Mouse (Mus musculus): ENCODE data around the gene Hipk2. TPM values are rescaled to one million over a fixed set of nuclear protein-coding genes. Genes with fewer than 3 reads are reported as not detected.

The Hipk2 gene
- polyA plus RNA-seq, 1 experiment from 2014 or later, result 11.0 TPM

- no peak for ATAC-seq (ENCODE audit: insufficient number of reproducible peaks, insufficient read depth, low FRiP score, low read depth)
- H3K27ac ChIP-seq (replicated peaks in 1 of 2; ENCODE audit: control insufficient read depth in 1 of 2, insufficient read depth in 1 of 2, low read depth in 2 of 2, low read length in 2 of 2), result no peak overlapping the region
- no peak overlapping the region for H3K9ac ChIP-seq (ENCODE audit: low read length)
- H3K27me3 ChIP-seq (ENCODE audit: control insufficient read depth, insufficient read depth, low read length), result no peaks in the 10 kb centered on the region
- no peak overlapping the region for H3K4me2 ChIP-seq (ENCODE audit: low read length)
- H3K4me3 ChIP-seq (ENCODE audit: control insufficient read depth in 1 of 2, insufficient read depth in 1 of 2, low read depth in 1 of 2, low read length in 2 of 2), result no peak overlapping the region
- H3K9me3 ChIP-seq (ENCODE audit: control insufficient read depth, low read length), result no peaks in the 10 kb centered on the region
- peaks cover 3 to 26% of the 10 kb centered on the region in 2 experiments; a peak in 3 of 4 replicates for H3K4me1 ChIP-seq (ENCODE audit: control insufficient read depth in 2 of 2, insufficient read depth in 2 of 2, low read length in 2 of 2)
- WGBS, result 91% methylated on average over 2 of the region's 2 CpGs
- H3K36me3 ChIP-seq (ENCODE audit: control insufficient read depth, insufficient read depth, low read length), result no peaks in the 10 kb centered on the region
Observed at GRCm38 (mm10) chr6:38776000-38776584, 99.9 kb downstream of the Hipk2 start.

DNA sequence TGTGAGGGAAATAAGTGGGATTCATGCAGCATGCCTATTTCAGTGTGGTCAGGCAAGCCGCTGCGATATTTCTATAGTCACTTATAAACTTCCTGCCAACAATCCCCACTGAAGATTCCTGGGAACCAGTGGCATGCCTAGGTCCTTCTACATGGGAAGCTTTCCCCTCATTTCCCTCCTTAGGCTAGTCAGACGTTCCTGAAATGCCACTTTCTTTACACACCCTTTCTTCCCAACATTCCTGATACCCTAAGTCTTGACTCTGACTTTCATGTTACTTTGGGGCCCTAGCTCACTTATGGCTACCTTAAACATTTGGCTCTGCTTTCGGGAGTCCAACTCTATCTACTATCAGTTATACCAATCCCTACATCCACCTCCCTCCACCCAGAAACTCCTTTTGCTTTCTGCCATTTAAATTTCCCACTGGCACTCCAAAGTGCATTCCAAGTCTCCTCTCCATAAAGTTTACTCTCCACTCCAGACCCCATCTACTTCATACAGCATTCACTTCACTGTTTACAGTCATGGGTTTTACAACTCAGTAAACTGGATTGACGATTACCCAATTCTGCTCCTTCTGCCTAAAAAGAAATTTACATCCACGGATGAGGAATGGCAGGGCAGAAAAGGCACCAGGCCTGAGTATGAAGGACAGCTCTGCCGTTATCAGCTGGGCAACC, 103.0 kb downstream of the Hipk2 start:
- 71% methylated on average over 7 of the region's 7 CpGs for WGBS
- ATAC-seq (ENCODE audit: insufficient number of reproducible peaks, insufficient read depth, low FRiP score, low read depth), result no peak
- no peaks in the 10 kb centered on the region for H3K27me3 ChIP-seq (ENCODE audit: control insufficient read depth, insufficient read depth, low read length)
- H3K4me1 ChIP-seq (ENCODE audit: control insufficient read depth in 2 of 2, insufficient read depth in 2 of 2, low read length in 2 of 2), result peaks cover 6 to 24% of the 10 kb centered on the region in 2 experiments; a peak in 3 of 4 replicates
- H3K9me3 ChIP-seq (ENCODE audit: control insufficient read depth, low read length), result no peaks in the 10 kb centered on the region
- no peak overlapping the region for H3K4me2 ChIP-seq (ENCODE audit: low read length)
- no peaks in the 10 kb centered on the region for H3K36me3 ChIP-seq (ENCODE audit: control insufficient read depth, insufficient read depth, low read length)
- no peak overlapping the region for H3K4me3 ChIP-seq (ENCODE audit: control insufficient read depth in 1 of 2, insufficient read depth in 1 of 2, low read depth in 1 of 2, low read length in 2 of 2)
- no peak overlapping the region for H3K9ac ChIP-seq (ENCODE audit: low read length)
- no peak overlapping the region for H3K27ac ChIP-seq (replicated peaks in 1 of 2; ENCODE audit: control insufficient read depth in 1 of 2, insufficient read depth in 1 of 2, low read depth in 2 of 2, low read length in 2 of 2)

- WGBS, result 3% methylated on average over 4 of the region's 4 CpGs
- Histone ChIP-seq H3K4me1 (ENCODE audit: control insufficient read depth in 2 of 2, insufficient read depth in 2 of 2, low read length in 2 of 2) (peaks cover 6 to 24% of the 10 kb centered on the region in 2 experiments; a peak in 3 of 4 replicates), H3K4me2 (ENCODE audit: low read length) (0 out of 2 replicates have a peak overlapping the region, but pooled peaks have one; percentile 3), H3K9me3 (ENCODE audit: control insufficient read depth, low read length) (no peaks in the 10 kb centered on the region), H3K27me3 (ENCODE audit: control insufficient read depth, insufficient read depth, low read length) (no peaks in the 10 kb centered on the region), H3K9ac (ENCODE audit: low read length) (no peak overlapping the region), H3K4me3 (ENCODE audit: control insufficient read depth in 1 of 2, insufficient read depth in 1 of 2, low read depth in 1 of 2, low read length in 2 of 2) (no peak overlapping the region), H3K36me3 (ENCODE audit: control insufficient read depth, insufficient read depth, low read length) (no peaks in the 10 kb centered on the region), H3K27ac (replicated peaks in 1 of 2; ENCODE audit: control insufficient read depth in 1 of 2, insufficient read depth in 1 of 2, low read depth in 2 of 2, low read length in 2 of 2) (peak overlapping the region; percentile 67 to 71)
- ATAC-seq (ENCODE audit: insufficient number of reproducible peaks, insufficient read depth, low FRiP score, low read depth), result peak; percentile 81
Observed at GRCm38 (mm10) chr6:38771061-38771667, 104.8 kb downstream of the Hipk2 start.

DNA sequence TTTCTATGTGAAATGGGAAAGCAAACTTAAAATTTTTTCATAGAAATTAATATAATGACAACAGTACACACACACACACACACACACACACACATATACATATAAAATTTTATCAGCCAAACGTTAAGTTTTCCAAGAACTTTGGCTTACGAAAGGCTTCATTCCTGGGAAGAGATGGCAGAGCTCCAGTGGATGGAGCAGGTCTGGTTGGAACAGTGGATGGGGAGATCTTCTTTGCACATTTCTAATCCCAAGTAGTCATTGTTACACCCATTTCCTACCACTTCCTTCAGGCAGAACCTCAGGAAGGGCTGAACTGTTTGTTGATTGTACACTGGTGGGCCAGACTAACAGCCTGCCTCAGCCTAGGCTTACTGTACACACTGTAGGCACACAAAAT, 106.3 kb downstream of the Hipk2 start:
- no peaks in the 10 kb centered on the region for H3K36me3 ChIP-seq (ENCODE audit: control insufficient read depth, insufficient read depth, low read length)
- H3K9me3 ChIP-seq (ENCODE audit: control insufficient read depth, low read length), result no peaks in the 10 kb centered on the region
- no peak overlapping the region for H3K4me2 ChIP-seq (ENCODE audit: low read length)
- H3K27me3 ChIP-seq (ENCODE audit: control insufficient read depth, insufficient read depth, low read length), result no peaks in the 10 kb centered on the region
- H3K27ac ChIP-seq (replicated peaks in 1 of 2; ENCODE audit: control insufficient read depth in 1 of 2, insufficient read depth in 1 of 2, low read depth in 2 of 2, low read length in 2 of 2), result no peak overlapping the region
- peaks cover 9 to 36% of the 10 kb centered on the region in 2 experiments for H3K4me1 ChIP-seq (ENCODE audit: control insufficient read depth in 2 of 2, insufficient read depth in 2 of 2, low read length in 2 of 2)
- 65% methylated on average over 2 of the region's 2 CpGs for WGBS
- H3K4me3 ChIP-seq (ENCODE audit: control insufficient read depth in 1 of 2, insufficient read depth in 1 of 2, low read depth in 1 of 2, low read length in 2 of 2), result no peak overlapping the region
- ATAC-seq (ENCODE audit: insufficient number of reproducible peaks, insufficient read depth, low FRiP score, low read depth), result no peak
- H3K9ac ChIP-seq (ENCODE audit: low read length), result no peak overlapping the region

DNA sequence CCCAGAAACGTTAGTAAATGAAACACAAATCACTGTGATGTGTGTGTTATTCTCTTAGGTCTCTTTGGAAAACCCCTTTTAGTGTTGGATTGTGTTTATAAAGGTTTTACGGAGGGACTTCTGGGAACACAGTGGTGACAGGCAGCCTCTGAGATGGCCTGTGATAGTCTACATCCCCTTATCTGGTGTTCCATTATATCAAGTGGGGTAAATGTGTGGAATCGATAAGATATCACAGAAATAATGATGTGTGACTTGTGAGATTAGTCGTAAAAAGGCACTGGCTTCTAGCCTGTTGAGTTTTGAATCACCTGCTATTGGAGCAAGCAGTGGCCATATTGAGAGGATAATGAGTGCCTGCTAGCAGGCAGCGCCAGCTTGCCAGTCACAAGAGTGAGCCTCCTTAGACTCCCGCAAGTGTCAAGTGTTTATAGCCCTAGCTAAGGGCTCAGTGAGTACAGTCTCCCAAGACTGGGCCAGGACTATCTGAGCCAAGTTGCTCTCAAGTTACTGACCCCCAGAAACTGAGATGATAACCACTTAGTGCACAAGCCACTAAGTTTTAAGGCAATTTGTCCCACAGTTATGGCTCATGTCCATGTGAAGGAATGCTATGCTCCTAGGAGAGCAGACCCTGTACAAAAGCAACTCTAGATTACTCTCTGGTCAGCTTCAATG, 113.2 kb downstream of the Hipk2 start:
- no peaks in the 10 kb centered on the region for H3K36me3 ChIP-seq (ENCODE audit: control insufficient read depth, insufficient read depth, low read length)
- WGBS, result 69% methylated on average over 6 of the region's 6 CpGs
- no peaks in the 10 kb centered on the region for H3K9me3 ChIP-seq (ENCODE audit: control insufficient read depth, low read length)
- H3K9ac ChIP-seq (ENCODE audit: low read length), result no peak overlapping the region
- ATAC-seq (ENCODE audit: insufficient number of reproducible peaks, insufficient read depth, low FRiP score, low read depth), result no peak
- no peak overlapping the region for H3K4me2 ChIP-seq (ENCODE audit: low read length)
- H3K4me1 ChIP-seq (ENCODE audit: control insufficient read depth in 2 of 2, insufficient read depth in 2 of 2, low read length in 2 of 2), result peaks cover 15 to 42% of the 10 kb centered on the region in 2 experiments
- H3K27me3 ChIP-seq (ENCODE audit: control insufficient read depth, insufficient read depth, low read length), result no peaks in the 10 kb centered on the region
- no peak overlapping the region for H3K27ac ChIP-seq (replicated peaks in 1 of 2; ENCODE audit: control insufficient read depth in 1 of 2, insufficient read depth in 1 of 2, low read depth in 2 of 2, low read length in 2 of 2)
- no peak overlapping the region for H3K4me3 ChIP-seq (ENCODE audit: control insufficient read depth in 1 of 2, insufficient read depth in 1 of 2, low read depth in 1 of 2, low read length in 2 of 2)

- no peak overlapping the region for H3K9ac ChIP-seq (ENCODE audit: low read length)
- H3K27ac ChIP-seq (replicated peaks in 1 of 2; ENCODE audit: control insufficient read depth in 1 of 2, insufficient read depth in 1 of 2, low read depth in 2 of 2, low read length in 2 of 2), result no peak overlapping the region
- H3K27me3 ChIP-seq (ENCODE audit: control insufficient read depth, insufficient read depth, low read length), result no peaks in the 10 kb centered on the region
- H3K4me2 ChIP-seq (ENCODE audit: low read length), result no peak overlapping the region
- H3K9me3 ChIP-seq (ENCODE audit: control insufficient read depth, low read length), result no peaks in the 10 kb centered on the region
- peaks cover 15 to 47% of the 10 kb centered on the region in 2 experiments for H3K4me1 ChIP-seq (ENCODE audit: control insufficient read depth in 2 of 2, insufficient read depth in 2 of 2, low read length in 2 of 2)
- 93% methylated on average over 7 of the region's 7 CpGs for WGBS
- H3K36me3 ChIP-seq (ENCODE audit: control insufficient read depth, insufficient read depth, low read length), result no peaks in the 10 kb centered on the region
- no peak for ATAC-seq (ENCODE audit: insufficient number of reproducible peaks, insufficient read depth, low FRiP score, low read depth)
- H3K4me3 ChIP-seq (ENCODE audit: control insufficient read depth in 1 of 2, insufficient read depth in 1 of 2, low read depth in 1 of 2, low read length in 2 of 2), result no peak overlapping the region
Observed at GRCm38 (mm10) chr6:38762006-38762405, 114.0 kb downstream of the Hipk2 start.

DNA sequence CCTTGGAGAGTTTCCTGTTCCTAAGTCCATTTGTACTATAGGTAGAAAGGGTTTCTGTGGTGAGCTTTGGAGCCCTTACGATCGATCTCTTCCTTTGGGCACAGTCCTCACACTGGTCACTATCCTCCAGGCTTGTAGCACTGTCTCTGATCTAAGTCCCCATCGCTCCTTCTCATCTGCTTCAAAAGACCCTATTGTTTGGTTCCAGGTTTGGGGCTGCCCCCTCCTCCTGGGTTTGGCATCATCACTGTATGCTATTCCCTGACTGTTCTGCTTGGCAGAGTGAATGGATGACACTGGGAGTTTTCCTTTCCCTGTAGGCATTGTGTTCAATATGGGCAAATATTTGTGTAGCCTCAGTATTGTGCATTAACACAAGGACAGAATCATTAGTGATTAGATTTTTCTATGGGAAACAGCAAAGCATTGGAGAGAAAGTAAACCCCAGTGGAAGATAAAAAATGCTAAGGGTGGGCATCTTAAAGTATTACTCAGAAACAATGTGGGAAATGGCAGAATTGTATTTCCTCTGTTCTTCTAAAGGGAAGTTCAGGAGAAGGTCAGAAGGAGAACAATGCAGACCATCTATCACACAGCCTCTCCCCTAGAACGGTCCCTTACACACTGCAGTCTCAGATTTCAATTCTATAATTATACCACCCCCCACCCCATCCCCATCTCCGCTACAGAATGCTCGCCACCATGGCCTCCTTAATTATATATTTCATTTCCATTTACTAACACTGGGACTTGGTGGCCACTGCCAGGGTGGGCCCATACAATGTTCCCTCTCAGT, 114.9 kb downstream of the Hipk2 start:
- Histone ChIP-seq H3K9ac (ENCODE audit: low read length) (no peak overlapping the region), H3K4me3 (ENCODE audit: control insufficient read depth in 1 of 2, insufficient read depth in 1 of 2, low read depth in 1 of 2, low read length in 2 of 2) (no peak overlapping the region), H3K4me1 (ENCODE audit: control insufficient read depth in 2 of 2, insufficient read depth in 2 of 2, low read length in 2 of 2) (peaks cover 17 to 47% of the 10 kb centered on the region in 2 experiments), H3K9me3 (ENCODE audit: control insufficient read depth, low read length) (no peaks in the 10 kb centered on the region), H3K27me3 (ENCODE audit: control insufficient read depth, insufficient read depth, low read length) (no peaks in the 10 kb centered on the region), H3K27ac (replicated peaks in 1 of 2; ENCODE audit: control insufficient read depth in 1 of 2, insufficient read depth in 1 of 2, low read depth in 2 of 2, low read length in 2 of 2) (no peak overlapping the region; a peak in 1 of 4 replicates), H3K4me2 (ENCODE audit: low read length) (no peak overlapping the region), H3K36me3 (ENCODE audit: control insufficient read depth, insufficient read depth, low read length) (no peaks in the 10 kb centered on the region)
- ATAC-seq (ENCODE audit: insufficient number of reproducible peaks, insufficient read depth, low FRiP score, low read depth), result peak; percentile 65; the same call in 1 of the 2 replicates
- WGBS, result 57% methylated on average over 6 of the region's 6 CpGs
